Mouse (Mus musculus): Measurements from ENCODE around the gene Adgrd1.

DNA sequence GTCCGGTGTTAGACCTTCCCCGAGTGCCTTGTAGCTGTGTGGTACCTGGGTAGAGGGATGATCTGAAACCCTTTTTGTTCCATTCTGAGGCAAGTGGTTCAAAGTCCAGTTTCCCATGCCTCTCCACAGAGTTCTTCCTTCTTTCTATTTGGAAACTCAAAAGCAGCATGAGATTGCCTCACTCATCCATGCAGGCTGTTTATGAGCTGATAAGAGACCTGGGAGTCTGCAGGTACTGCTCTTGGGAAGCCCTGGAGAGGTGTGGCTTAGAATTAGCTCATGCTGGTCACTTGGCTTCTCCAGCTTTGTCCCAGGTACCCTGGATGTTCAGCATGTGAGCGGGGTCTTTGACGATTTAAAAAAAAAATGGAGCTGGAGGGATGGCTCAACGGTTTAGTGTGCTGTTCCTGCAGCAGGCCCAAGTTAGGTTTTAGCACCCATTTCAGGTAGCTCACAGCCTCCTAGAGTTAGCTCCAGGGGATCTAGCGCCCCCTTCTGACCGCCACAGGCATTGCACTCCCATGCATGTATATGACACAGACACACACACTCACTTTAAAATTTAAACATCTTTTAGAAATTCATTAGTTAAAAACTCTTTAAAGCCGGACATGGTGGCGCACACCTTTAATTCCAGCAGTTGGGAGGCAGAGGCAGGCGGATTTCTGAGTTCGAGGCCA is 65.0 kb downstream of the Adgrd1 start:
- TF ChIP-seq CTCF (IDR thresholded peaks at IDR 0.05 in 2 of 3, conservative IDR thresholded peaks at IDR 0.05 in 1 of 3; ENCODE audit: control insufficient read depth in 1 of 3, insufficient read depth in 1 of 3, low read depth in 2 of 3, low read length in 3 of 3, poor library complexity in 1 of 3, severe bottlenecking in 1 of 3) (peak; percentile 30 to 46 (median 35); a peak in 5 of 6 replicates), EP300 (IDR thresholded peaks at IDR 0.05; ENCODE audit: low read depth in 1 of 2, low read length in 2 of 2) (no peak), ZNF384 (IDR thresholded peaks at IDR 0.05; ENCODE audit: low read depth, low read length) (no peak), USF1 (IDR thresholded peaks at IDR 0.05; ENCODE audit: low read depth, low read length) (no peak), TBP (IDR thresholded peaks at IDR 0.05; ENCODE audit: low read depth, low read length) (no peak)

All from MEL (cell line).